In the genomic region with DNA sequence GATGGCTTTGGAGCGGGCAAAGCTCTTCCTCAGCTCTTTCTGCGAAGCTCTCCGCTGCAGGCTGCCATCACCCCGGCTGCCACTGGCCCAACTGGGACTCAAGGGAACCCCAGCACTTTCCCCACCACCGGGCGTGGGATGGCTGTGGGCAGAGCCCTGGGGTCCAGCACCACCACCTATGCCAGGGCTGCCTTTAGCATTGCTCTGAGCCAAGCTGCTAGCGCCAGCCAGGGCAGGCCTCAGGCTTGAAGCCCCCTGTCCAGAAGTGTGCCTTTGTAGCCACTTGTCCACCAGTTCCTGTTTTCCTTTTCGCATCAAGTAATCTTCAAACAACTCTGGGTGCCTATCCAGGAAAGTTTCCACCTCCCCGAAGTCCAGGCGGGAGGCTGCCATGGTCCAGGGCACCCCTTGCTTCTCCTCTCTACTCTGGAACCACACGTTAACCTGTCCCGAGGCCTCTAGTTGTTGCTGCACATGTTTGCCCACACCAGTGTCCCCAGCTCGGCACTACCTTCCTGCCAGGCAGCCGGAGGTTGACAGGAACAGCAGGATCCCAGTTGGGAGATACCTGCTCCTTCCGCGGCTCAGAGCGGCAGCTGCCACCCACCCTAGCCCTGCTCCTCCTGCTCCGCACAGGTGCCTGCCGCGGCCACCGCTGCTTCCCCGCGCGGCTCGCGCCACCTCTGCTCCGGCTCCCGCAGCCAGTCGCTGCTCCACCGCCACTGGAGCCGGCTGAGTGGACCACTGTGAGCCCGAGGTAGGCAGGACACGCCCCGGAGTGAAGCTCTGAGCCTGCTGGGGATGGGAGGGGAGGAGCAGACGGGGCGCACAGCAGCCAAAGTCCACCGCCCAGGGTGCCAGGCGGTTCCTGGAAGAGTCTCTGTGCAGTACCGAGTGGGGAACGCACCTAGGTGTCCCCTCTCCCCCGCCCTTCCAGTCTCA, we compare ENCODE assay signal across 8 mouse cellular contexts. TPM values are rescaled to one million over a fixed set of nuclear protein-coding genes. Genes with fewer than 3 reads are reported as not detected.
A peak's percentile ranks its signal among the peaks of the same experiment; 100 is the strongest.
DNase-seq lines count a peak whose midpoint lies in the region; ATAC-seq and TF ChIP-seq lines count a peak whose summit lies in the region.

A gene (minus strand): TSS at position 560 of the 942 bp plus-strand sequence.

- no peak within 1 kb of the TSS for H3K9ac ChIP-seq in heart, postnatal 0 days (replicated peaks; ENCODE audit: low read depth, low read length)

- H3K27ac ChIP-seq in left cerebral cortex, adult 2 months: no peak within 1 kb of the TSS
- H3K27ac ChIP-seq in cortical plate, adult 2 months (ENCODE audit: insufficient read depth, low read length): no peak within 1 kb of the TSS
- no peak within 1 kb of the TSS for H3K27ac ChIP-seq in heart, postnatal 0 days (ENCODE audit: low read depth)

- peaks cover 14% of the 10 kb centered on the region; the same call in 1 of the 2 replicates for H3K27me3 ChIP-seq in heart, postnatal 0 days (ENCODE audit: control insufficient read depth, insufficient read depth, low read length)

- TF ChIP-seq EP300 in heart, postnatal 0 days (IDR thresholded peaks at IDR 0.05; ENCODE audit: low read depth): no peak

- DNase-seq in left cerebral cortex, adult 2 months (ENCODE audit: extremely low spot score in 1 of 2, low spot score in 2 of 2): peak in 1 of 2 experiments; percentile 23
- no peak for DNase-seq in left cerebral cortex, adult 9 months (ENCODE audit: low spot score in 2 of 2)
- DNase-seq in heart, postnatal 0 days (ENCODE audit: low spot score): no peak
- DNase-seq in kidney, postnatal 14 days: peak; percentile 85
- peak; percentile 18 for DNase-seq in lung, postnatal 10 days
- peak; percentile 17 for DNase-seq in retina, postnatal 7 days (ENCODE audit: low read depth, low spot score)
- no peak for DNase-seq in thymus, postnatal 36 days

- no peaks in the 10 kb centered on the region for H3K4me1 ChIP-seq in cortical plate, adult 2 months (ENCODE audit: control insufficient read depth, insufficient read depth, low read length)
- H3K4me1 ChIP-seq in heart, postnatal 0 days (ENCODE audit: control insufficient read depth, insufficient read depth): no peaks in the 10 kb centered on the region

- no peaks in the 10 kb centered on the region for H3K9me3 ChIP-seq in heart, postnatal 0 days (replicated peaks; ENCODE audit: control insufficient read depth, low read length)

- H3K4me2 ChIP-seq in heart, postnatal 0 days (ENCODE audit: low read depth, low read length): peak within 1 kb of the TSS; percentile 69

- peak; percentile 57; the same call in 1 of the 2 replicates for ATAC-seq in heart, postnatal 0 days (ENCODE audit: insufficient read depth, low read depth)

- WGBS in heart, postnatal 0 days: 21% methylated on average over 32 of the region's 41 CpGs

- no peaks in the 10 kb centered on the region for H3K36me3 ChIP-seq in heart, postnatal 0 days (replicated peaks; ENCODE audit: control insufficient read depth, insufficient read depth, low read length)

- no peak for TF ChIP-seq POLR2A in cortical plate, adult 2 months (IDR thresholded peaks at IDR 0.05; ENCODE audit: extremely low read depth, insufficient read depth, low read length)

- intact Hi-C loops in left cerebral cortex, adult 2 months (cut with DNase I): loop anchor here (1.0 to 10.0 kb wide), 2 partner anchors 79 to 214 kb away; no protein-coding TSS in a partner anchor

- H3K4me3 ChIP-seq in left cerebral cortex, adult 2 months: peak within 1 kb of the TSS; percentile 45
- H3K4me3 ChIP-seq in cortical plate, adult 2 months (ENCODE audit: insufficient read depth, low read length): peak within 1 kb of the TSS; percentile 34
- H3K4me3 ChIP-seq in heart, postnatal 0 days (ENCODE audit: low read depth, low read length): peak within 1 kb of the TSS; percentile 39

- no peak for TF ChIP-seq CTCF in left cerebral cortex, adult 2 months (IDR thresholded peaks at IDR 0.05)
- no peak for TF ChIP-seq CTCF in cortical plate, adult 2 months (IDR thresholded peaks at IDR 0.05; ENCODE audit: extremely low read depth, insufficient read depth, low read length)
- no peak for TF ChIP-seq CTCF in heart, postnatal 0 days (IDR thresholded peaks at IDR 0.05; ENCODE audit: low read depth)

RNA-seq across cellular contexts. Expression of the gene that starts here (rescaled TPM):
- total RNA-seq in left cerebral cortex, adult 2 months (2021): 1 to 10 TPM; 4.6 to 5.5 TPM
- 1.4 TPM in 2 replicates for polyA plus RNA-seq in cortical plate, adult 2 months (2012; rRNA removed)
- not detected in 2 replicates for total RNA-seq in heart, postnatal 0 days (2014; rRNA removed; ENCODE audit: low replicate concordance)
- 0.05 TPM in 2 replicates for polyA plus RNA-seq in heart, postnatal 0 days (2015; fragmentation: Nextera tagmentation; extraction: Ambion mirVana)

Comparison
In these comparisons a context has a peak if more than half of its experiments do, and no peak if none do; other contexts are left out.
1. Peak in ATAC-seq, H3K4me3 ChIP-seq and H3K4me2 ChIP-seq in heart, postnatal 0 days; RNA of the gene not detected or under 1 TPM.
2. DNase-seq: peak in kidney, postnatal 14 days (single experiment), lung, postnatal 10 days (single experiment) and retina, postnatal 7 days (single experiment); none in left cerebral cortex, adult 9 months (0 of 2), heart, postnatal 0 days (single experiment) and thymus, postnatal 36 days (0 of 2).
3. Peak in every context shown above with its lines, with median percentiles within 50 percentile points of each other: H3K4me3 ChIP-seq.